Mouse (Mus musculus) CH12.LX (cell line): ENCODE data around the gene Traf2.

Experiments used
- BHLHE40 ChIP-seq: IDR thresholded peaks from 2 replicates; pipeline ENCODE4 v1.6.1; 2011; ENCODE audit warnings: mild to moderate bottlenecking, low read depth, low read length, improper control_type of control experiment
- CHD2 ChIP-seq: IDR thresholded peaks from 2 replicates; pipeline ENCODE4 v1.6.1; 2011; ENCODE audit warnings: low read length, improper control_type of control experiment
- CTCF ChIP-seq, 2 experiments: IDR thresholded peaks in 1 of 2; conservative IDR thresholded peaks in 1 of 2; 2 replicates each; pipeline ENCODE4 v1.5.1; 2011 to 2012; ENCODE audit warnings: low read depth in 2 of 2, low read length in 2 of 2, improper control_type of control experiment in 1 of 2, inconsistent platforms in 1 of 2, mild to moderate bottlenecking in 1 of 2, moderate library complexity in 1 of 2
- E2F4 ChIP-seq: IDR thresholded peaks from 2 replicates; pipeline ENCODE4 v1.6.1; 2011; ENCODE audit warnings: low read depth, low read length, improper control_type of control experiment; ENCODE audit not compliant: insufficient replicate concordance
- EP300 ChIP-seq: IDR thresholded peaks from 2 replicates; pipeline ENCODE4 v1.6.1; 2011; ENCODE audit warnings: low read length, improper control_type of control experiment
- GABPA ChIP-seq: IDR thresholded peaks from 2 replicates; pipeline ENCODE4 v1.6.1; 2012; ENCODE audit warnings: low read depth, low read length, improper control_type of control experiment, inconsistent platforms; ENCODE audit not compliant: insufficient replicate concordance
- JUND ChIP-seq: conservative IDR thresholded peaks from 2 replicates; pipeline ENCODE4 v1.6.1; 2011; ENCODE audit warnings: low read depth, low read length, improper control_type of control experiment
- MYC ChIP-seq: IDR thresholded peaks from 2 replicates; pipeline ENCODE4 v1.6.1; 2011; ENCODE audit warnings: low read depth, mild to moderate bottlenecking, improper control_type of control experiment, low read length
- POLR2A ChIP-seq: IDR thresholded peaks from 2 replicates; pipeline ENCODE4 v1.6.1; 2011; ENCODE audit warnings: low read depth, mild to moderate bottlenecking, improper control_type of control experiment, low read length
- POLR2AphosphoS2 ChIP-seq: IDR thresholded peaks from 2 replicates; pipeline ENCODE4 v1.6.1; 2011; ENCODE audit warnings: low read depth, low read length, improper control_type of control experiment
- RCOR1 ChIP-seq: conservative IDR thresholded peaks from 2 replicates; pipeline ENCODE4 v1.6.1; 2012; ENCODE audit warnings: low read depth, mild to moderate bottlenecking, inconsistent platforms, low read length, improper control_type of control experiment
- UBTF ChIP-seq: IDR thresholded peaks from 2 replicates; pipeline ENCODE4 v1.6.1; 2012; ENCODE audit warnings: low read depth, mild to moderate bottlenecking, inconsistent platforms, low read length, improper control_type of control experiment, moderate library complexity

GRCm38 (mm10) chr2:25477541-25477940, 69.2 kb downstream of the Traf2 start:
- no peak for TF ChIP-seq POLR2A
- no peak for TF ChIP-seq CHD2
- TF ChIP-seq CTCF (conservative IDR thresholded peaks at IDR 0.05 in 1 of 2, IDR thresholded peaks at IDR 0.05 in 1 of 2; ENCODE audit: low read depth in 2 of 2, low read length in 2 of 2), result no peak
- TF ChIP-seq POLR2AphosphoS2, result no peak
- no peak for TF ChIP-seq MYC
- TF ChIP-seq BHLHE40, result no peak
- no peak for TF ChIP-seq EP300
- no peak for TF ChIP-seq RCOR1
- TF ChIP-seq UBTF, result no peak
- no peak for TF ChIP-seq GABPA
- TF ChIP-seq JUND, result no peak
- no peak for TF ChIP-seq E2F4
